Mouse (Mus musculus): Measurements from ENCODE around the gene Zfp653. TPM values are rescaled to one million over a fixed set of nuclear protein-coding genes. Genes with fewer than 3 reads are reported as not detected.

The Zfp653 gene
- total RNA-seq, 4 experiments from 2014 or later = 3.2 to 5.8 (median 4.1) TPM

- no peak for DNase-seq (ENCODE audit: low spot score in 2 of 2)
Observed at GRCm38 (mm10) chr9:22030386-22030785, 40.8 kb downstream of the Zfp653 start.

GRCm38 (mm10) chr9:22028467-22028866 is 42.7 kb downstream of the Zfp653 start:
- no peak for DNase-seq (ENCODE audit: low spot score in 2 of 2)

- no peak for DNase-seq (ENCODE audit: low spot score in 2 of 2)
Observed at GRCm38 (mm10) chr9:22024592-22024991, 46.6 kb downstream of the Zfp653 start.

GRCm38 (mm10) chr9:22017208-22017825 is 53.9 kb downstream of the Zfp653 start:
- DNase-seq (ENCODE audit: low spot score in 2 of 2) = no peak

DNA sequence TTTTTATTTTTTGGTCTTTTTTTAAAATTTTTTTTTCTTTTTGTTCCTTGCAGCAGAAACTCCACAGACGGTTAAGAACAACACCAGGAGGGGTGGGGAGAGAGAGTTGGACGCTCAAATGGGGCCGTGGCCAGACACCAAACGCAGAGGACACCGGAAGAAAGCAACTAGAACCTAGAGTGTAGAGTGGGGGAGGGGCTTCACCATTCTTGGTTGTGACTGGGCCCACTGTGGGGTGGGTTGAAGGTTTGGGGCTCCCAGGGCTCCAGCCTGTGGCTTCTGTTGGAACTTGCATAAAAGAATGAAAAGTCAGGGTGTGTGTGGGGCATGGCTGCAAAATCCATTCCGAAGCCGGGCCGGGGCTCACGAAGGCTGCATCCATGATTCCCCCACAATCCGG is 54.9 kb downstream of the Zfp653 start:
- DNase-seq (ENCODE audit: low spot score in 2 of 2) = no peak

DNA sequence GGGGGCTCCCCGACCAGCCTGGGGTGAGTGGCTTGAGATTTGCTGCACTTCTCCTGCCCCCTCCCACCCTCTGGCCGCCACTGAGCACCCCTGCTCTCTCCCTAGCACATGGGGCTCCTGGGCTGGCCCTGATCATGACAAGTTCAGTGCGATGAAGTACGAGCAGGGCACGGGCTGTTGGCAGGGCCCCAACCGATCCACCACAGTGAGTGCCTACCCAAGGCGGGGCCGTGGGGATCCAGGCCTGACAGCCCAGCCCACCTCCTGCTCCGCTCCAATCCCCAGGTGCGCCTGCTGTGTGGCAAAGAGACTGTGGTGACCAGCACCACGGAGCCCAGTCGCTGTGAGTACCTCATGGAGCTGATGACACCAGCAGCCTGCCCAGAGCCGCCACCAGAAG is 58.4 kb downstream of the Zfp653 start:
- no peak for DNase-seq (ENCODE audit: low spot score in 2 of 2)

GRCm38 (mm10) chr9:22011055-22011454 is 60.1 kb downstream of the Zfp653 start:
- DNase-seq (ENCODE audit: low spot score in 2 of 2) = no peak

Small RNA genes within 50 kb of the gene (microRNA-seq; reads per million reads assigned to microRNA genes)
- not detected for gene Mir7084

Other genes with a start within 250 kb of the Zfp653 start
- gene Angptl8, start 235.9 kb downstream of the Zfp653 start, total RNA-seq (2022) = not detected
- gene Dock6, start 218.7 kb downstream of the Zfp653 start, total RNA-seq (2022) = 1 to 10 TPM; 4.7 to 8.3 (median 5.2) TPM
- gene Rab3d, start 153.2 kb downstream of the Zfp653 start, total RNA-seq (2022) = 1 to 10 TPM; 2.3 to 6.0 (median 2.9) TPM
- gene Ccdc159, start 143.9 kb downstream of the Zfp653 start, total RNA-seq (2022) = under 1 TPM in 1 of 4 experiments, not detected in 3; 0.38 TPM
- gene Tmem205, start 143.8 kb downstream of the Zfp653 start, total RNA-seq (2022) = 10 to 100 TPM; 11.1 to 13.9 (median 13.1) TPM
- 1 to 10 TPM in 1 of 4 experiments, under 1 TPM in 3; 0.36 to 1.1 (median 0.60) TPM for gene Plppr2, start 134.3 kb downstream of the Zfp653 start, total RNA-seq (2022)
- gene Swsap1, start 115.6 kb downstream of the Zfp653 start, total RNA-seq (2022) = 1 to 10 TPM; 2.4 to 3.0 (median 2.7) TPM
- gene Epor, start 107.9 kb downstream of the Zfp653 start, total RNA-seq (2022) = under 1 TPM in 2 of 4 experiments, not detected in 2; 0.17 to 0.31 TPM
- gene Rgl3, start 81.9 kb downstream of the Zfp653 start, total RNA-seq (2022) = under 1 TPM; 0.27 to 0.88 (median 0.63) TPM
- not detected for gene Ccdc151, start 68.7 kb downstream of the Zfp653 start, total RNA-seq (2022)
- 10 to 100 TPM; 25.3 to 27.8 (median 26.4) TPM for gene Prkcsh, start 68.6 kb downstream of the Zfp653 start, total RNA-seq (2022)
- under 1 TPM in 1 of 4 experiments, not detected in 3; 0.08 TPM for gene Elavl3, start 19.4 kb downstream of the Zfp653 start, total RNA-seq (2022)
- not detected for gene Gm49318, start 117 bp downstream of the Zfp653 start, total RNA-seq (2022)
- gene Ecsit, start 14.1 kb upstream of the Zfp653 start, total RNA-seq (2022) = 100 to 1,000 TPM in 1 of 4 experiments, 10 to 100 TPM in 3; 79.8 to 101 (median 93.0) TPM
- 1 to 10 TPM; 1.7 to 4.9 (median 2.1) TPM for gene Cnn1, start 27.8 kb upstream of the Zfp653 start, total RNA-seq (2022)
- 10 to 100 TPM; 37.2 to 44.8 (median 43.2) TPM for gene Elof1, start 45.8 kb upstream of the Zfp653 start, total RNA-seq (2022)
- gene Acp5, start 64.3 kb upstream of the Zfp653 start, total RNA-seq (2022) = 1 to 10 TPM in 2 of 4 experiments, under 1 TPM in 2; 0.17 to 2.9 (median 1.4) TPM
- gene Pigyl, start 85.5 kb upstream of the Zfp653 start, total RNA-seq (2022) = 10 to 100 TPM; 30.6 to 39.5 (median 34.8) TPM
- not detected for gene Zfp872, start 116.7 kb upstream of the Zfp653 start, total RNA-seq (2022)
- gene Zfp809, start 154.3 kb upstream of the Zfp653 start, total RNA-seq (2022) = 1 to 10 TPM; 4.7 to 7.5 (median 6.8) TPM
- gene Zfp599, start 188.5 kb upstream of the Zfp653 start, total RNA-seq (2022) = not detected
- under 1 TPM; 0.29 to 0.56 (median 0.43) TPM for gene Zfp810, start 236.3 kb upstream of the Zfp653 start, total RNA-seq (2022)

Measured in gastrocnemius, adult 8-10 months (tissue).